Mouse (Mus musculus) hindbrain, embryonic 13.5 days (tissue): ENCODE data around the gene Gm14443. TPM values are rescaled to one million over a fixed set of nuclear protein-coding genes. Genes with fewer than 3 reads are reported as not detected.
"Not testable (repeated sequence)": the region's sequence is repeated elsewhere in the genome, so short reads cannot be mapped to it uniquely, and the experiment has no call there.

Experiments
- ATAC-seq: fragments of 200-750 bp; cut with Nextera tagmentation; 2 replicates; pipeline ENCODE4 v1.8.0; 2017; ENCODE audit warnings: moderate TSS enrichment; ENCODE audit not compliant: low FRiP score
- H3K27ac ChIP-seq: fragments of 300-500 bp; sonication (generic); 2 replicates; pipeline ENCODE4 v1.5.1; 2015; ENCODE audit warnings: inconsistent platforms, mild to moderate bottlenecking, moderate library complexity
- H3K27me3 ChIP-seq: fragments of 300-500 bp; sonication (generic); 2 replicates; pipeline ENCODE4 v1.6.1; 2015; ENCODE audit warnings: mild to moderate bottlenecking, inconsistent platforms
- H3K36me3 ChIP-seq: fragments of 300-500 bp; sonication (generic); 2 replicates; pipeline ENCODE4 v1.6.1; 2015; ENCODE audit warnings: mild to moderate bottlenecking, inconsistent platforms
- H3K4me1 ChIP-seq: fragments of 300-500 bp; sonication (generic); replicated peaks from 2 replicates; pipeline ENCODE4 v1.6.1; 2015; ENCODE audit warnings: inconsistent platforms
- H3K4me2 ChIP-seq: fragments of 300-500 bp; sonication (generic); 2 replicates; pipeline ENCODE4 v1.6.1; 2015; ENCODE audit warnings: inconsistent platforms, mild to moderate bottlenecking, moderate library complexity
- H3K4me3 ChIP-seq: fragments of 300-500 bp; sonication (generic); 2 replicates; pipeline ENCODE4 v1.5.1; 2015; ENCODE audit warnings: mild to moderate bottlenecking, inconsistent platforms
- H3K9ac ChIP-seq: fragments of 300-500 bp; sonication (generic); 2 replicates; pipeline ENCODE4 v1.6.1; 2015; ENCODE audit warnings: mild to moderate bottlenecking, inconsistent platforms
- H3K9me3 ChIP-seq: fragments of 300-500 bp; sonication (generic); 2 replicates; pipeline ENCODE4 v1.6.1; 2016; ENCODE audit warnings: inconsistent platforms
- WGBS: fragments of 180-500 bp; shearing (Covaris S2); methylation state at CpG from one replicate; pipeline ENCODE4 v1.1.7; 2015; 5-methylcytosine and 5-hydroxymethylcytosine counted together
- polyA plus RNA-seq: library from polyadenylated mRNA; unstranded; fragments of >200 nt; fragmentation: Nextera tagmentation; extraction: Ambion mirVana; gene quantifications from 2 replicates; pipeline ENCODE4 v1.2.1, GENCODE M21; 2015

The Gm14443 gene
- polyA plus RNA-seq, result 1.1 and 1.2 TPM in 2 replicates

GRCm38 (mm10) chr2:175175401-175176180 lies at the start of gene Gm14443:
Gene Gm14443 (minus strand): TSS chr2:175175871.
- not testable (repeated sequence) for H3K36me3 ChIP-seq, H3K27ac ChIP-seq, H3K4me2 ChIP-seq, H3K9me3 ChIP-seq, ATAC-seq, H3K27me3 ChIP-seq, H3K9ac ChIP-seq, H3K4me3 ChIP-seq, H3K4me1 ChIP-seq
- WGBS, result 79% methylated on average over 12 of the region's 12 CpGs

GRCm38 (mm10) chr2:175206732-175207131 lies 31.1 kb upstream of the Gm14443 start, which contains the start of gene Gm14391:
Gene Gm14391 (minus strand): TSS chr2:175206917.
- no CpG with 5 or more reads among the region's 7 CpGs for WGBS
- H3K27me3 ChIP-seq, H3K9ac ChIP-seq, H3K4me1 ChIP-seq, H3K4me3 ChIP-seq, H3K27ac ChIP-seq, H3K36me3 ChIP-seq, ATAC-seq, H3K9me3 ChIP-seq, H3K4me2 ChIP-seq: not testable (repeated sequence)

- H3K4me1 ChIP-seq, ATAC-seq, H3K27ac ChIP-seq, H3K36me3 ChIP-seq, H3K4me2 ChIP-seq, H3K9ac ChIP-seq, H3K27me3 ChIP-seq, H3K4me3 ChIP-seq, H3K9me3 ChIP-seq: not testable (repeated sequence)
- 48% methylated on average over 1 of the region's 1 CpGs for WGBS
Measured at GRCm38 (mm10) chr2:175179008-175179407, 3.3 kb upstream of the Gm14443 start.

- Histone ChIP-seq H3K36me3 (no peaks in the 10 kb centered on the region), H3K4me1 (no peaks in the 10 kb centered on the region), H3K4me3 (no peak overlapping the region), H3K4me2 (no peak overlapping the region), H3K9ac (no peak overlapping the region), H3K9me3 (no peaks in the 10 kb centered on the region), H3K27ac (no peak overlapping the region), H3K27me3 (no peaks in the 10 kb centered on the region)
- WGBS, result 86% methylated on average over 6 of the region's 6 CpGs
- no peak for ATAC-seq
Measured at GRCm38 (mm10) chr2:175176312-175176711, 641 bp upstream of the Gm14443 start.

- not testable (repeated sequence) for H3K4me2 ChIP-seq, H3K9me3 ChIP-seq, H3K9ac ChIP-seq, H3K4me1 ChIP-seq, H3K36me3 ChIP-seq, H3K27ac ChIP-seq, H3K27me3 ChIP-seq, H3K4me3 ChIP-seq, ATAC-seq
- WGBS, result 90% methylated on average over 2 of the region's 2 CpGs
Measured at GRCm38 (mm10) chr2:175174058-175174457, 1.6 kb downstream of the Gm14443 start.

GRCm38 (mm10) chr2:175172906-175173595 lies 2.6 kb downstream of the Gm14443 start:
- H3K4me1 ChIP-seq, ATAC-seq, H3K9ac ChIP-seq, H3K4me3 ChIP-seq, H3K36me3 ChIP-seq, H3K27ac ChIP-seq, H3K4me2 ChIP-seq, H3K9me3 ChIP-seq, H3K27me3 ChIP-seq: not testable (repeated sequence)
- 86% methylated on average over 3 of the region's 3 CpGs for WGBS

GRCm38 (mm10) chr2:175172123-175172522 lies 3.5 kb downstream of the Gm14443 start:
- ATAC-seq, result no peak
- Histone ChIP-seq H3K4me2 (no peak overlapping the region), H3K9me3 (no peaks in the 10 kb centered on the region), H3K27me3 (no peaks in the 10 kb centered on the region), H3K4me3 (no peak overlapping the region), H3K9ac (no peak overlapping the region), H3K4me1 (no peaks in the 10 kb centered on the region), H3K27ac (no peak overlapping the region), H3K36me3 (no peaks in the 10 kb centered on the region)
- 95% methylated on average over 3 of the region's 3 CpGs for WGBS

GRCm38 (mm10) chr2:175166870-175167269 lies 8.8 kb downstream of the Gm14443 start:
- H3K36me3 ChIP-seq, H3K4me3 ChIP-seq, H3K4me1 ChIP-seq, H3K9me3 ChIP-seq, H3K27ac ChIP-seq, H3K9ac ChIP-seq, ATAC-seq, H3K4me2 ChIP-seq, H3K27me3 ChIP-seq: not testable (repeated sequence)
- 83% methylated on average over 2 of the region's 2 CpGs for WGBS

- not testable (repeated sequence) for H3K27ac ChIP-seq, H3K4me1 ChIP-seq, H3K9ac ChIP-seq, H3K4me2 ChIP-seq, H3K27me3 ChIP-seq, ATAC-seq, H3K4me3 ChIP-seq, H3K36me3 ChIP-seq
- H3K9me3 ChIP-seq, result peaks cover 11% of the 10 kb centered on the region; the same call in 1 of the 2 replicates
- 94% methylated on average over 12 of the region's 12 CpGs for WGBS
Measured at GRCm38 (mm10) chr2:175165110-175165509, 10.6 kb downstream of the Gm14443 start.

GRCm38 (mm10) chr2:175161438-175161837 lies 14.2 kb downstream of the Gm14443 start:
- H3K4me3 ChIP-seq, H3K4me1 ChIP-seq, ATAC-seq, H3K27me3 ChIP-seq, H3K9ac ChIP-seq, H3K27ac ChIP-seq, H3K4me2 ChIP-seq, H3K36me3 ChIP-seq: not testable (repeated sequence)
- WGBS, result 89% methylated on average over 4 of the region's 4 CpGs
- peaks cover 18% of the 10 kb centered on the region for H3K9me3 ChIP-seq

GRCm38 (mm10) chr2:175158642-175159041 lies 17.0 kb downstream of the Gm14443 start:
- no peak overlapping the region for H3K4me2 ChIP-seq
- H3K4me1 ChIP-seq, result no peaks in the 10 kb centered on the region
- H3K9ac ChIP-seq, result no peak overlapping the region
- no peaks in the 10 kb centered on the region for H3K27me3 ChIP-seq
- ATAC-seq, result no peak
- 86% methylated on average over 3 of the region's 3 CpGs for WGBS
- no peak overlapping the region for H3K4me3 ChIP-seq
- no peaks in the 10 kb centered on the region for H3K36me3 ChIP-seq
- H3K9me3 ChIP-seq, result peaks cover 20% of the 10 kb centered on the region
- no peak overlapping the region for H3K27ac ChIP-seq

GRCm38 (mm10) chr2:175156696-175157095 lies 19.0 kb downstream of the Gm14443 start:
- Histone ChIP-seq H3K9ac (no peak overlapping the region), H3K27me3 (no peaks in the 10 kb centered on the region), H3K9me3 (peaks cover 19% of the 10 kb centered on the region), H3K4me2 (no peak overlapping the region), H3K4me1 (no peaks in the 10 kb centered on the region), H3K27ac (no peak overlapping the region), H3K4me3 (no peak overlapping the region), H3K36me3 (no peaks in the 10 kb centered on the region)
- 92% methylated on average over 13 of the region's 13 CpGs for WGBS
- ATAC-seq, result no peak

- peak within 1 kb of the TSS; percentile 46 for H3K4me2 ChIP-seq
- 0% methylated on average over 1 of the region's 2 CpGs for WGBS
- not testable (repeated sequence) for ATAC-seq, H3K9me3 ChIP-seq, H3K27ac ChIP-seq, H3K27me3 ChIP-seq, H3K4me1 ChIP-seq, H3K36me3 ChIP-seq
- peak within 1 kb of the TSS; percentile 66 for H3K9ac ChIP-seq
- H3K4me3 ChIP-seq, result peak within 1 kb of the TSS; percentile 46
Measured at GRCm38 (mm10) chr2:175141993-175142295, 33.7 kb downstream of the Gm14443 start, which contains the start of gene Gm14399. Gene Gm14399 (minus strand): TSS chr2:175142012.
